Mouse (Mus musculus): ENCODE measurements around the gene Arl8a. TPM values are rescaled to one million over a fixed set of nuclear protein-coding genes. Genes with fewer than 3 reads are reported as not detected.

Gene Arl8a
- polyA plus RNA-seq, 1 experiment from 2014 or later = 285 TPM

GRCm38 (mm10) chr1:135139906-135140305 lies 6.7 kb upstream of the Arl8a start:
- H3K9ac ChIP-seq = no peak overlapping the region
- H3K27me3 ChIP-seq = 0 out of 2 replicates have a peak, but pooled peaks cover 3% of the 10 kb centered on the region
- no peak overlapping the region for H3K4me3 ChIP-seq
- H3K9me3 ChIP-seq = no peaks in the 10 kb centered on the region
- H3K27ac ChIP-seq = no peak overlapping the region
- WGBS = 77% methylated on average over 2 of the region's 2 CpGs
- no peak overlapping the region for H3K4me2 ChIP-seq
- H3K36me3 ChIP-seq = no peaks in the 10 kb centered on the region
- no peaks in the 10 kb centered on the region for H3K4me1 ChIP-seq (replicated peaks)
- ATAC-seq (ENCODE audit: low FRiP score) = no peak

DNA sequence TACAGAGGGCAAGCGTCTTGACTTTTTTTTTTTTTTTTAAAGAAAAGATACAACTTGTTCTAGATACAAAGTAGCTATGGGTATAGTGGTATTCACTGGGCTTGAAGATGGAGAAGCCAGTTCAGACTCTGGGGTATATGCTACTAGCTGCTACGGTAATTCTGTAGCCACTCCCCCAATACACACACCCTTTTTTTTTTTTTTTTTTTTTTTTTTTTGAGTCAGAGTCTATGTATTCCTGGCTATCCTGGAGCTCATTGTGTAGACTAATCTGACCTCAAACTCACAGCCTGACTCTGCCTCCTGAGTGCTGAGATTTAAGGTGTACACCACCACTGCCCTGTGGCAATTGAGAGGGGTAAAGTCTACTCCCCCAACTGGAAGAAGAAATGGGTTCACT lies 4.2 kb upstream of the Arl8a start:
- no peak overlapping the region for H3K27ac ChIP-seq
- peaks cover 6% of the 10 kb centered on the region; the same call in 1 of the 2 replicates for H3K4me1 ChIP-seq (replicated peaks)
- no peaks in the 10 kb centered on the region for H3K9me3 ChIP-seq
- ATAC-seq (ENCODE audit: low FRiP score) = no peak
- 0 out of 2 replicates have a peak, but pooled peaks cover 3% of the 10 kb centered on the region for H3K27me3 ChIP-seq
- H3K9ac ChIP-seq = no peak overlapping the region
- no peaks in the 10 kb centered on the region for H3K36me3 ChIP-seq
- H3K4me2 ChIP-seq = no peak overlapping the region
- 69% methylated on average over 2 of the region's 2 CpGs for WGBS
- no peak overlapping the region for H3K4me3 ChIP-seq

DNA sequence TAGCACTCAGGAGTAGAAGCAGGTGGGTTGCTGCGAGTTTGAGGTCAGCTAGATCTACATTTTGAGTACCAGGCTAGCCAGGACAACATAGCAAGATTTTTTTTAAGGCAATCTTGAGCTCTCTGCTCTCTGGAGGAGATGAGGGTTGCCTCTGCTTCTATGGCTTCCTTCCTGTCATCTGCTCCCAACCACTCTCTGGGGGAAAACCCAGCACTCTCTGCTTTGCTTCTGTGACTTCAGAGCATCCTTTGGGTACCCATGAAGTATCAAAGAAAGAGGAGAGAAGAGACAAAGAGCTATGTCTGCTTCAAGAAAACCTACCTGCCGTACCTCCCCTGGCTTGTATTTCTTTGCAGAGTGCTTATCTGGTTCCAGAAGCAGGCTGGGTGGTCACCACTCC lies 2.7 kb upstream of the Arl8a start:
- H3K4me1 ChIP-seq (replicated peaks) = peaks cover 16% of the 10 kb centered on the region
- no peak overlapping the region for H3K4me3 ChIP-seq
- no peak overlapping the region for H3K27ac ChIP-seq
- H3K27me3 ChIP-seq = 0 out of 2 replicates have a peak, but pooled peaks cover 3% of the 10 kb centered on the region
- no peak overlapping the region for H3K4me2 ChIP-seq
- 84% methylated on average over 2 of the region's 2 CpGs for WGBS
- no peak for ATAC-seq (ENCODE audit: low FRiP score)
- H3K9me3 ChIP-seq = no peaks in the 10 kb centered on the region
- H3K9ac ChIP-seq = no peak overlapping the region
- no peaks in the 10 kb centered on the region for H3K36me3 ChIP-seq

DNA sequence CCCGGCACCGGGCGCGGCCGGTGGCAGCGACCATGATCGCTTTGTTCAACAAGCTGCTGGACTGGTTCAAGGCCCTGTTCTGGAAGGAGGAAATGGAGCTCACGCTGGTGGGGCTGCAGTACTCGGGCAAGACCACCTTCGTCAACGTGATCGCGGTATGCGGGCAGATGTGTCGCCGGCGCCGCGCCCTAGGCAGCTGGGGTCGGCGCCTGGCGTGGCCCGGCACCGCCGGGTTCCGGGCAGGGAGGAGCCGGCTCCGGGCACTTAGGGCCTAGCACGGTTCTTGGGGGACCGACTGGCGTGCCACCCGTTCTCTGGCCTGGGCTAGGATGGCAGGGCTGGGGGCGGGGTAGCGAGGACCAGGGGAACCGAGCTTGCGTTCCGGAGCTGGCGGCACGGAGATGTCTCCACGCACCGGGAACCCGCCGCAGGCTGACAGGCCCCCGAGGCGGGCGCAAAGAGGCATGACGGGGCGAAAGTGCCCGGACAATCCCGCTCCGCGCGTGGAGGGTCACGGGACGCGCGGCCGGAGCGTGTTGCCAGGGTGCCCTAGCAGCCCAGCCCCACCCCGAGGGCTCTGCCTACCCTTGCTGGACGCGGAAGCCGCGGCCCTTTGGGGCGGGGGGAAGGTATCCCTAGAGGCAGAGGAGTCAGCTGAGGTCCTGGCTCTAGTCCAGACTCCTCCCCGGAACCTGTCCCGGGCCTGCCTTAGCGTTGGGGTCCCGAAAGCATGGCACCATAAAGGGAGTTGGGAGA lies 500 bp downstream of the Arl8a start:
- Histone ChIP-seq H3K4me3 (peak overlapping the region; percentile 100), H3K4me1 (replicated peaks) (peaks cover 46% of the 10 kb centered on the region), H3K36me3 (peaks cover 11% of the 10 kb centered on the region), H3K27me3 (0 out of 2 replicates have a peak, but pooled peaks cover 3% of the 10 kb centered on the region), H3K27ac (peak overlapping the region; percentile 96), H3K9ac (peak overlapping the region; percentile 95), H3K4me2 (peak overlapping the region; percentile 98), H3K9me3 (no peaks in the 10 kb centered on the region)
- WGBS = under 1% methylated on average over 69 of the region's 69 CpGs
- ATAC-seq (ENCODE audit: low FRiP score) = peak; percentile 68

- H3K27ac ChIP-seq = peak overlapping the region; percentile 96
- under 1% methylated on average over 7 of the region's 7 CpGs for WGBS
- ATAC-seq (ENCODE audit: low FRiP score) = no peak; the same call in 1 of the 2 replicates
- H3K9me3 ChIP-seq = no peaks in the 10 kb centered on the region
- peak overlapping the region; percentile 100 for H3K4me3 ChIP-seq
- H3K4me2 ChIP-seq = peak overlapping the region; percentile 98
- H3K4me1 ChIP-seq (replicated peaks) = peaks cover 51% of the 10 kb centered on the region
- peaks cover 17% of the 10 kb centered on the region for H3K36me3 ChIP-seq
- peak overlapping the region; percentile 95 for H3K9ac ChIP-seq
- H3K27me3 ChIP-seq = 0 out of 2 replicates have a peak, but pooled peaks cover 3% of the 10 kb centered on the region
Measured at GRCm38 (mm10) chr1:135147702-135148058, 1.1 kb downstream of the Arl8a start.

DNA sequence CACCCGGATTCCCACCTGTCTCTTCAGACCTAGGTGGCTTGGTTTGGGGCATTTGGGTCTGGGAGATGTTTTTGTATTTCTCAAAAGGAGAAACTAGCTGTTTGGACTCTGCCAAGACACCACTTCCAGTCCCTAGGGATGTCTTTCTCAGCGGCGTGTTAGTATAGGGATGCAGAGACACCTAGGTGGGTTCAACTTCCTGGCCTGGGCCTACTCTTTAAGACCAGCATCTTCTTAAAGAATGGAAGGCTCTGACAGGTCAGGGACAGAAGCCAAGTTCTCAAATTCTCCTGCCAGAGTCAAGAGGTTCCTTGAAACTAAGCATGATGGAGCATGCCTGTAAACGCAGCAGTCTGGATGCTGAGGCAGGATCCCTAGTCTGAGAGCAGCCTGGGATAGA lies 1.9 kb downstream of the Arl8a start:
- peaks cover 52% of the 10 kb centered on the region for H3K4me1 ChIP-seq (replicated peaks)

GRCm38 (mm10) chr1:135148996-135149395 lies 2.4 kb downstream of the Arl8a start:
- ATAC-seq (ENCODE audit: low FRiP score) = no peak
- Histone ChIP-seq H3K9me3 (no peaks in the 10 kb centered on the region), H3K4me1 (replicated peaks) (peaks cover 56% of the 10 kb centered on the region), H3K4me2 (peak overlapping the region; percentile 98), H3K27me3 (no peaks in the 10 kb centered on the region), H3K36me3 (peaks cover 23% of the 10 kb centered on the region), H3K27ac (peak overlapping the region; percentile 96), H3K4me3 (peak overlapping the region; percentile 100), H3K9ac (peak overlapping the region; percentile 95)
- 45% methylated on average over 5 of the region's 5 CpGs for WGBS

More for the DNA sequence above, 1.9 kb downstream of the Arl8a start:
- peak overlapping the region; percentile 96 for H3K27ac ChIP-seq
- ATAC-seq (ENCODE audit: low FRiP score) = no peak
- H3K4me3 ChIP-seq = peak overlapping the region; percentile 100
- 58% methylated on average over 4 of the region's 4 CpGs for WGBS
- peak overlapping the region; percentile 95 for H3K9ac ChIP-seq
- peak overlapping the region; percentile 98 for H3K4me2 ChIP-seq
- H3K27me3 ChIP-seq = no peaks in the 10 kb centered on the region
- H3K9me3 ChIP-seq = no peaks in the 10 kb centered on the region
- peaks cover 22% of the 10 kb centered on the region for H3K36me3 ChIP-seq

- Histone ChIP-seq H3K9me3 (no peaks in the 10 kb centered on the region), H3K4me3 (peak overlapping the region; percentile 4; the same call in 1 of the 2 replicates), H3K9ac (peak overlapping the region; percentile 70), H3K4me2 (peak overlapping the region; percentile 43), H3K36me3 (peaks cover 44% of the 10 kb centered on the region), H3K27me3 (no peaks in the 10 kb centered on the region), H3K4me1 (replicated peaks) (peaks cover 51% of the 10 kb centered on the region), H3K27ac (peak overlapping the region; percentile 95)
- WGBS = 21% methylated on average over 13 of the region's 13 CpGs
- ATAC-seq (ENCODE audit: low FRiP score) = peak; percentile 4
Measured at GRCm38 (mm10) chr1:135154011-135154410, 7.4 kb downstream of the Arl8a start.

- Histone ChIP-seq H3K9me3 (no peaks in the 10 kb centered on the region), H3K27me3 (no peaks in the 10 kb centered on the region), H3K36me3 (peaks cover 44% of the 10 kb centered on the region), H3K4me2 (peak overlapping the region; percentile 43), H3K4me1 (replicated peaks) (peaks cover 46% of the 10 kb centered on the region), H3K9ac (peak overlapping the region; percentile 70), H3K27ac (peak overlapping the region; percentile 95), H3K4me3 (peak overlapping the region; percentile 4; the same call in 1 of the 2 replicates)
- WGBS = 5% methylated on average over 14 of the region's 14 CpGs
- peak; percentile 59 for ATAC-seq (ENCODE audit: low FRiP score)
Measured at GRCm38 (mm10) chr1:135154411-135154959, 7.9 kb downstream of the Arl8a start.

DNA sequence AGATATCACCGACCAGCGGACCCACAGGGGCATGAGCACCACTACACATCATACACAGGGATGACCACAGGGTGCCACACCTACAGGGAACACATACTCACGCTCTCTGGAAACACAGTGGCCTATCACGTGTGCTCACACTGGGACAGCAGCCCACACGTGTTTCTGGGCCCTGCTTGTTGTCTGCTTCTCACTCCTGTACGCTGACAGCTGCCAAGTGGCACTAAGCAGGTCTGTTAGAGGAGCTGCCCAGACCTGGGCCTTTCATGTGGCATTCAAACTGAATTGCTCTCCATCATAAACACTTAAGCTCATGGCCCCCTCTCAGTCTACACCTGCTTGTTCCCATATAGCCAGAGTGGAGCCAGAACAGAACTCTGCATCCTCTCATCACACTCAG lies 9.7 kb downstream of the Arl8a start:
- no peak overlapping the region for H3K4me2 ChIP-seq
- no peak for ATAC-seq (ENCODE audit: low FRiP score)
- no peaks in the 10 kb centered on the region for H3K27me3 ChIP-seq
- no peaks in the 10 kb centered on the region for H3K9me3 ChIP-seq
- H3K4me3 ChIP-seq = no peak overlapping the region
- peaks cover 40% of the 10 kb centered on the region for H3K36me3 ChIP-seq
- H3K27ac ChIP-seq = peak overlapping the region; percentile 35; the same call in 1 of the 2 replicates
- H3K4me1 ChIP-seq (replicated peaks) = peaks cover 37% of the 10 kb centered on the region
- no peak overlapping the region for H3K9ac ChIP-seq
- 88% methylated on average over 6 of the region's 6 CpGs for WGBS

GRCm38 (mm10) chr1:135158633-135159032 lies 12.0 kb downstream of the Arl8a start:
- 45% methylated on average over 5 of the region's 5 CpGs for WGBS
- Histone ChIP-seq H3K9me3 (no peaks in the 10 kb centered on the region), H3K27me3 (no peaks in the 10 kb centered on the region), H3K27ac (peak overlapping the region; percentile 87), H3K4me3 (no peak overlapping the region), H3K36me3 (peaks cover 21% of the 10 kb centered on the region), H3K4me1 (replicated peaks) (peaks cover 23% of the 10 kb centered on the region), H3K4me2 (no peak overlapping the region), H3K9ac (no peak overlapping the region)
- ATAC-seq (ENCODE audit: low FRiP score) = peak; percentile 76

- H3K9ac ChIP-seq = no peak overlapping the region
- 35% methylated on average over 7 of the region's 7 CpGs for WGBS
- peak; percentile 72 for ATAC-seq (ENCODE audit: low FRiP score)
- no peak overlapping the region for H3K4me3 ChIP-seq
- H3K27ac ChIP-seq = peak overlapping the region; percentile 80
- H3K27me3 ChIP-seq = no peaks in the 10 kb centered on the region
- H3K36me3 ChIP-seq = peaks cover 21% of the 10 kb centered on the region
- H3K9me3 ChIP-seq = no peaks in the 10 kb centered on the region
- H3K4me1 ChIP-seq (replicated peaks) = peaks cover 19% of the 10 kb centered on the region
- no peak overlapping the region for H3K4me2 ChIP-seq
Measured at GRCm38 (mm10) chr1:135159074-135159473, 12.4 kb downstream of the Arl8a start.

All from hindbrain, embryonic 13.5 days (tissue).